Mouse (Mus musculus) limb, embryonic 13.5 days (tissue): ENCODE results near the gene Ticrr. TPM values are rescaled to one million over a fixed set of nuclear protein-coding genes. Genes with fewer than 3 reads are reported as not detected.

Experiments used
- ATAC-seq: fragments of 200-750 bp; cut with Nextera tagmentation; 2 replicates; pipeline ENCODE4 v1.8.0; 2017; ENCODE audit warnings: low read depth, moderate number of reproducible peaks, moderate TSS enrichment; ENCODE audit not compliant: low FRiP score
- H3K27ac ChIP-seq: fragments of 300-500 bp; sonication (generic); 2 replicates; pipeline ENCODE4 v1.5.1; 2015; ENCODE audit warnings: inconsistent platforms, mild to moderate bottlenecking, moderate library complexity
- H3K27me3 ChIP-seq: fragments of 300-500 bp; sonication (generic); 2 replicates; pipeline ENCODE4 v1.6.1; 2015; ENCODE audit warnings: mild to moderate bottlenecking, inconsistent platforms
- H3K36me3 ChIP-seq: fragments of 300-500 bp; sonication (generic); 2 replicates; pipeline ENCODE4 v1.6.1; 2015; ENCODE audit warnings: inconsistent platforms, mild to moderate bottlenecking, moderate library complexity
- H3K4me1 ChIP-seq: fragments of 300-500 bp; sonication (generic); 2 replicates; pipeline ENCODE4 v1.6.1; 2015; ENCODE audit warnings: inconsistent platforms
- H3K4me2 ChIP-seq: fragments of 300-500 bp; sonication (generic); replicated peaks from 2 replicates; pipeline ENCODE4 v1.6.1; 2015; ENCODE audit warnings: inconsistent platforms, mild to moderate bottlenecking, moderate library complexity
- H3K4me3 ChIP-seq: fragments of 300-500 bp; sonication (generic); 2 replicates; pipeline ENCODE4 v1.5.1; 2015; ENCODE audit warnings: moderate library complexity, mild to moderate bottlenecking, inconsistent platforms
- H3K9ac ChIP-seq: fragments of 300-500 bp; sonication (generic); 2 replicates; pipeline ENCODE4 v1.6.1; 2015; ENCODE audit warnings: mild to moderate bottlenecking, inconsistent platforms
- H3K9me3 ChIP-seq: fragments of 300-500 bp; sonication (generic); 2 replicates; pipeline ENCODE4 v1.6.1; 2016; ENCODE audit warnings: inconsistent platforms
- WGBS: fragments of 180-500 bp; shearing (Covaris S2); methylation state at CpG from one replicate; pipeline ENCODE4 v1.1.7; 2015; 5-methylcytosine and 5-hydroxymethylcytosine counted together
- polyA plus RNA-seq: library from polyadenylated mRNA; unstranded; fragments of >200 nt; fragmentation: Nextera tagmentation; extraction: Ambion mirVana; gene quantifications from 2 replicates; pipeline ENCODE4 v1.2.1, GENCODE M21; 2015

Ticrr gene
- polyA plus RNA-seq, 1 experiment from 2014 or later, result 9.7 TPM

- WGBS, result 90% methylated on average over 5 of the region's 5 CpGs
- no peak overlapping the region for H3K4me2 ChIP-seq
- ATAC-seq, result no peak
- H3K27me3 ChIP-seq, result peaks cover 13% of the 10 kb centered on the region
- H3K9ac ChIP-seq, result no peak overlapping the region
- no peak overlapping the region for H3K4me3 ChIP-seq
- peaks cover 6% of the 10 kb centered on the region; the same call in 1 of the 2 replicates for H3K4me1 ChIP-seq
- H3K27ac ChIP-seq, result no peak overlapping the region
- H3K36me3 ChIP-seq, result peaks cover 94% of the 10 kb centered on the region
- H3K9me3 ChIP-seq, result no peaks in the 10 kb centered on the region
These were observed 45.2 kb downstream of the Ticrr start for GRCm38 (mm10) chr7:79705210-79705609.

- Histone ChIP-seq H3K4me2 (peak overlapping the region; percentile 79), H3K4me3 (peak overlapping the region; percentile 46), H3K9me3 (no peaks in the 10 kb centered on the region), H3K36me3 (peaks cover 53% of the 10 kb centered on the region), H3K27me3 (peaks cover 30% of the 10 kb centered on the region), H3K27ac (no peak overlapping the region), H3K9ac (peak overlapping the region; percentile 55), H3K4me1 (peaks cover 15% of the 10 kb centered on the region)
- ATAC-seq, result peak; percentile 38; the same call in 1 of the 2 replicates
- WGBS, result 2% methylated on average over 52 of the region's 55 CpGs
These were observed 50.2 kb downstream of the Ticrr start for GRCm38 (mm10) chr7:79710130-79710607.

GRCm38 (mm10) chr7:79710831-79711230, 50.8 kb downstream of the Ticrr start:
- H3K4me2 ChIP-seq, result peak overlapping the region; percentile 79
- no peak overlapping the region for H3K4me3 ChIP-seq
- ATAC-seq, result no peak
- peaks cover 30% of the 10 kb centered on the region for H3K27me3 ChIP-seq
- H3K9ac ChIP-seq, result no peak overlapping the region; the same call in 1 of the 2 replicates
- H3K9me3 ChIP-seq, result no peaks in the 10 kb centered on the region
- WGBS, result 41% methylated on average over 17 of the region's 17 CpGs
- H3K4me1 ChIP-seq, result peaks cover 15% of the 10 kb centered on the region
- peaks cover 47% of the 10 kb centered on the region for H3K36me3 ChIP-seq
- no peak overlapping the region for H3K27ac ChIP-seq

GRCm38 (mm10) chr7:79715187-79715981, 55.4 kb downstream of the Ticrr start, which contains the start of gene Kif7:
Gene Kif7, minus strand, starts transcription at chr7:79715720.
- ATAC-seq, result peak; percentile 95
- H3K9me3 ChIP-seq, result no peaks in the 10 kb centered on the region
- H3K4me1 ChIP-seq, result peaks cover 12% of the 10 kb centered on the region
- 2% methylated on average over 49 of the region's 55 CpGs for WGBS
- H3K4me3 ChIP-seq, result peak within 1 kb of the TSS; percentile 62
- peaks cover 23% of the 10 kb centered on the region for H3K27me3 ChIP-seq
- peak within 1 kb of the TSS; percentile 61; the same call in 1 of the 2 replicates for H3K27ac ChIP-seq
- H3K4me2 ChIP-seq, result peak within 1 kb of the TSS; percentile 82
- peak within 1 kb of the TSS; percentile 78 for H3K9ac ChIP-seq
- peaks cover 9% of the 10 kb centered on the region for H3K36me3 ChIP-seq

- WGBS, result under 1% methylated on average over 48 of the region's 48 CpGs
- Histone ChIP-seq H3K4me2 (peak overlapping the region; percentile 84), H3K27ac (no peak overlapping the region; the same call in 1 of the 2 replicates), H3K4me1 (no peaks in the 10 kb centered on the region), H3K9me3 (no peaks in the 10 kb centered on the region), H3K36me3 (no peaks in the 10 kb centered on the region), H3K4me3 (peak overlapping the region; percentile 67), H3K27me3 (peaks cover 27% of the 10 kb centered on the region), H3K9ac (peak overlapping the region; percentile 83)
- ATAC-seq, result peak; percentile 80
These were observed 61.5 kb downstream of the Ticrr start for GRCm38 (mm10) chr7:79721386-79721977.

GRCm38 (mm10) chr7:79727091-79727490, 67.1 kb downstream of the Ticrr start:
- H3K4me2 ChIP-seq, result no peak overlapping the region
- ATAC-seq, result 0 out of 2 replicates have a peak, but pooled peaks have one; percentile 21
- H3K9ac ChIP-seq, result no peak overlapping the region
- peaks cover 23% of the 10 kb centered on the region for H3K27me3 ChIP-seq
- H3K4me1 ChIP-seq, result no peaks in the 10 kb centered on the region
- no peak overlapping the region for H3K27ac ChIP-seq
- 20% methylated on average over 2 of the region's 2 CpGs for WGBS
- H3K36me3 ChIP-seq, result no peaks in the 10 kb centered on the region
- H3K4me3 ChIP-seq, result no peak overlapping the region
- no peaks in the 10 kb centered on the region for H3K9me3 ChIP-seq

- Histone ChIP-seq H3K36me3 (no peaks in the 10 kb centered on the region), H3K4me1 (no peaks in the 10 kb centered on the region), H3K4me2 (no peak overlapping the region), H3K9me3 (no peaks in the 10 kb centered on the region), H3K4me3 (no peak overlapping the region), H3K27me3 (peaks cover 11% of the 10 kb centered on the region), H3K9ac (no peak overlapping the region), H3K27ac (no peak overlapping the region)
- ATAC-seq, result no peak
- 32% methylated on average over 6 of the region's 6 CpGs for WGBS
These were observed 68.2 kb downstream of the Ticrr start for GRCm38 (mm10) chr7:79728219-79728618.

- H3K27ac ChIP-seq, result no peak overlapping the region
- no peak overlapping the region for H3K4me3 ChIP-seq
- no peaks in the 10 kb centered on the region for H3K9me3 ChIP-seq
- H3K27me3 ChIP-seq, result peaks cover 9% of the 10 kb centered on the region; the same call in 1 of the 2 replicates
- no peak overlapping the region for H3K4me2 ChIP-seq
- no peaks in the 10 kb centered on the region for H3K4me1 ChIP-seq
- WGBS, result 8% methylated on average over 8 of the region's 8 CpGs
- peak; percentile 30 for ATAC-seq
- H3K36me3 ChIP-seq, result no peaks in the 10 kb centered on the region
- H3K9ac ChIP-seq, result no peak overlapping the region
These were observed 69.2 kb downstream of the Ticrr start for GRCm38 (mm10) chr7:79729169-79729568.

GRCm38 (mm10) chr7:79729743-79730370, 69.9 kb downstream of the Ticrr start:
- WGBS, result 61% methylated on average over 11 of the region's 11 CpGs
- H3K4me1 ChIP-seq, result no peaks in the 10 kb centered on the region
- H3K9me3 ChIP-seq, result no peaks in the 10 kb centered on the region
- H3K27ac ChIP-seq, result no peak overlapping the region
- no peak overlapping the region for H3K9ac ChIP-seq
- peak; percentile 29; the same call in 1 of the 2 replicates for ATAC-seq
- no peak overlapping the region for H3K4me3 ChIP-seq
- 0 out of 2 replicates have a peak, but pooled peaks cover 2% of the 10 kb centered on the region for H3K36me3 ChIP-seq
- peaks cover 9% of the 10 kb centered on the region; the same call in 1 of the 2 replicates for H3K27me3 ChIP-seq
- H3K4me2 ChIP-seq, result no peak overlapping the region

GRCm38 (mm10) chr7:79731438-79731837, 71.4 kb downstream of the Ticrr start:
- ATAC-seq, result no peak
- Histone ChIP-seq H3K27ac (no peak overlapping the region), H3K9me3 (no peaks in the 10 kb centered on the region), H3K36me3 (peaks cover 8% of the 10 kb centered on the region), H3K4me1 (no peaks in the 10 kb centered on the region), H3K4me2 (no peak overlapping the region), H3K9ac (no peak overlapping the region), H3K27me3 (peaks cover 9% of the 10 kb centered on the region; the same call in 1 of the 2 replicates), H3K4me3 (no peak overlapping the region)
- WGBS, result 83% methylated on average over 13 of the region's 13 CpGs

GRCm38 (mm10) chr7:79732622-79733021, 72.6 kb downstream of the Ticrr start, which contains the start of gene Plin1:
Gene Plin1, minus strand, starts transcription at chr7:79732903.
- 60% methylated on average over 4 of the region's 4 CpGs for WGBS
- Histone ChIP-seq H3K4me2 (no peak within 1 kb of the TSS), H3K27ac (no peak within 1 kb of the TSS), H3K36me3 (peaks cover 18% of the 10 kb centered on the region), H3K27me3 (peaks cover 9% of the 10 kb centered on the region; the same call in 1 of the 2 replicates), H3K9ac (no peak within 1 kb of the TSS), H3K9me3 (no peaks in the 10 kb centered on the region), H3K4me1 (no peaks in the 10 kb centered on the region), H3K4me3 (no peak within 1 kb of the TSS)
- no peak for ATAC-seq
